Comparison of ENCODE assay signal across 31 mouse cellular contexts in genomic region chr9:123999784-124000183, GRCm38 (mm10). TPM values are rescaled to one million over a fixed set of nuclear protein-coding genes. Genes with fewer than 3 reads are reported as not detected.
DNase-seq lines count a peak whose midpoint lies in the region; ATAC-seq and TF ChIP-seq lines count a peak whose summit lies in the region.
"Had no signal": no experiment of that assay in that cellular context is flagged by ENCODE, and none has a peak within 500 bp of the region (broad histone marks: within the 10 kb centered on the region; RNA-seq: fewer than 3 reads in every experiment).

No protein-coding gene starts in this region.

- no peak overlapping the region for H3K4me3 ChIP-seq in bone marrow macrophage, adult 2 months (ENCODE audit: insufficient read depth, low read length)
- no peak overlapping the region for H3K4me3 ChIP-seq in intestine, embryonic 16.5 days (ENCODE audit: low read length)
- H3K4me3 ChIP-seq in macrophage (ENCODE audit: inconsistent target) = no peak overlapping the region
- H3K4me3 ChIP-seq: embryonic facial prominence, embryonic 10.5 days; embryonic facial prominence, embryonic 12.5 days; forebrain, embryonic 13.5 days; forebrain, embryonic 15.5 days had no signal

- H3K9me3 ChIP-seq in intestine, embryonic 16.5 days (ENCODE audit: control insufficient read depth, low read length) = no peaks in the 10 kb centered on the region
- H3K9me3 ChIP-seq: embryonic facial prominence, embryonic 10.5 days; embryonic facial prominence, embryonic 12.5 days; forebrain, embryonic 13.5 days; forebrain, embryonic 15.5 days; G1E had no signal

- no peaks in the 10 kb centered on the region for H3K79me2 ChIP-seq in macrophage (ENCODE audit: inconsistent target)

- no peaks in the 10 kb centered on the region for H3K36me3 ChIP-seq in intestine, embryonic 16.5 days (ENCODE audit: control insufficient read depth, insufficient read depth, low read length)
- H3K36me3 ChIP-seq in macrophage (ENCODE audit: inconsistent target) = no peaks in the 10 kb centered on the region
- H3K36me3 ChIP-seq: embryonic facial prominence, embryonic 10.5 days; embryonic facial prominence, embryonic 12.5 days; forebrain, embryonic 15.5 days; G1E had no signal

- H3K4me2 ChIP-seq in intestine, embryonic 16.5 days (ENCODE audit: low read depth, low read length) = no peak overlapping the region
- H3K4me2 ChIP-seq: embryonic facial prominence, embryonic 12.5 days; forebrain, embryonic 13.5 days; forebrain, embryonic 15.5 days had no signal

- no peaks in the 10 kb centered on the region for H3K27me3 ChIP-seq in intestine, embryonic 16.5 days (replicated peaks; ENCODE audit: control insufficient read depth, insufficient read depth, low read length)
- H3K27me3 ChIP-seq: CH12.LX; embryonic facial prominence, embryonic 12.5 days; forebrain, embryonic 13.5 days; forebrain, embryonic 15.5 days; Patski had no signal

- peaks cover 7% of the 10 kb centered on the region for H3K4me1 ChIP-seq in bone marrow macrophage, adult 2 months (ENCODE audit: control insufficient read depth, insufficient read depth, low read length)
- H3K4me1 ChIP-seq in intestine, embryonic 16.5 days (ENCODE audit: control insufficient read depth, insufficient read depth, low read length) = no peaks in the 10 kb centered on the region
- H3K4me1 ChIP-seq: embryonic facial prominence, embryonic 10.5 days; embryonic facial prominence, embryonic 12.5 days; forebrain, embryonic 13.5 days; forebrain, embryonic 15.5 days had no signal

- peak overlapping the region; percentile 81 for H3K27ac ChIP-seq in bone marrow macrophage, adult 2 months (ENCODE audit: insufficient read depth, low read depth, low read length)
- no peak overlapping the region for H3K27ac ChIP-seq in intestine, embryonic 16.5 days (ENCODE audit: low read length)
- H3K27ac ChIP-seq in macrophage = peak overlapping the region; percentile 83
- H3K27ac ChIP-seq: embryonic facial prominence, embryonic 10.5 days; embryonic facial prominence, embryonic 12.5 days; forebrain, embryonic 13.5 days; forebrain, embryonic 15.5 days had no signal

- H3K9ac ChIP-seq in intestine, embryonic 16.5 days (ENCODE audit: low read depth, low read length) = no peak overlapping the region
- H3K9ac ChIP-seq: embryonic facial prominence, embryonic 12.5 days; forebrain, embryonic 13.5 days; forebrain, embryonic 15.5 days; forebrain, postnatal 0 days had no signal

- ATAC-seq in intestine, embryonic 16.5 days = peak; percentile 95
- ATAC-seq: activated CD4-positive, CD25-positive, alpha-beta regulatory T cell, adult 4 months; CD4-positive, CD25-positive, alpha-beta regulatory T cell, adult 4 months; forebrain, embryonic 13.5 days; forebrain, embryonic 15.5 days; forebrain, postnatal 0 days; Patski had no signal

- TF ChIP-seq POLR2A in bone marrow macrophage, adult 2 months (IDR thresholded peaks at IDR 0.05; ENCODE audit: borderline replicate concordance, low read depth, low read length) = no peak

- whole genome bisulfite sequencing in intestine, embryonic 16.5 days = 66% methylated on average over 2 of the region's 2 CpGs
- 41% methylated on average over 2 of the region's 2 CpGs for WGBS in macrophage (ENCODE audit: missing documents)

- peak; percentile 54 for DNase-seq in 416B (ENCODE audit: low read depth)
- no peak for DNase-seq in adrenal gland, postnatal 10 days
- DNase-seq in embryo, embryonic 11 days = no peak
- DNase-seq in spleen, postnatal 4 days (ENCODE audit: low spot score in 2 of 2) = no peak
- no peak for DNase-seq in cerebellum, adult 18-20 months
- DNase-seq: adrenal gland, adult 8-10 months; adrenal gland, postnatal 25 days; B cell, adult 2 months; cerebellum, adult 11-12 months; cerebellum, adult 8-10 months; cerebellum, adult 9-11 months; cerebellum, postnatal 14 days; cerebellum, postnatal 36 days; forebrain, postnatal 0 days had no signal

- no peak for TF ChIP-seq CTCF in bone marrow macrophage, adult 2 months (IDR thresholded peaks at IDR 0.05; ENCODE audit: low read depth, low read length)

RNA-seq across cellular contexts. Expression of gene Ccr1l1, which starts 21.6 kb away (rescaled TPM):
- 1.3 TPM in 1 of 2 replicates, not detected in the other for polyA plus RNA-seq in bone marrow macrophage, adult 2 months (2012; ENCODE audit: insufficient read depth, insufficient read length, missing spikeins)
- polyA plus RNA-seq in intestine, embryonic 16.5 days (2015; fragmentation: Nextera tagmentation; extraction: Ambion mirVana) = not detected in 2 replicates
- 1 to 10 TPM in 20 of 26 experiments, under 1 TPM in 2, not detected in 4; 0.77 to 3.9 (median 1.5) TPM for total RNA-seq in macrophage (2018; cell fraction: chromatin; rRNA removed)
- total RNA-seq in macrophage (2018; cell fraction: cytosol; rRNA removed) = 1 to 10 TPM in 4 of 26 experiments, under 1 TPM in 22; 0.24 to 1.5 (median 0.67) TPM
- total RNA-seq in macrophage (2018; cell fraction: nucleus; rRNA removed) = 1 to 10 TPM in 23 of 26 experiments, under 1 TPM in 3; 0.79 to 4.5 (median 2.0) TPM
- polyA plus RNA-seq in macrophage (2018) = 0.27 to 1.4 TPM (median 1.0 TPM) in 3 replicates
- total RNA-seq in adrenal gland, postnatal 10 days (2021) = not detected
- total RNA-seq: adrenal gland, adult 18-20 months; adrenal gland, adult 8-10 months; adrenal gland, postnatal 25 days; adrenal gland, postnatal 4 days; common myeloid progenitor, adult 5-6 weeks; forebrain, postnatal 0 days had no signal
- polyA plus RNA-seq: activated CD4-positive, CD25-positive, alpha-beta regulatory T cell, adult 4 months; CD4-positive, CD25-positive, alpha-beta regulatory T cell, adult 4 months; embryonic facial prominence, embryonic 10.5 days; embryonic facial prominence, embryonic 12.5 days; embryonic facial prominence, embryonic 14.5 days; forebrain, embryonic 11.5 days; forebrain, embryonic 13.5 days; forebrain, embryonic 15.5 days; forebrain, postnatal 0 days; G1E; Patski had no signal

RNA-seq across cellular contexts. Expression of gene Ccr3, which starts 22.0 kb away (rescaled TPM):
- 4.6 and 4.9 TPM in 2 replicates for polyA plus RNA-seq in bone marrow macrophage, adult 2 months (2012; ENCODE audit: insufficient read depth, insufficient read length, missing spikeins)
- polyA plus RNA-seq in intestine, embryonic 16.5 days (2015; fragmentation: Nextera tagmentation; extraction: Ambion mirVana) = 0.13 and 0.15 TPM in 2 replicates
- 10 to 100 TPM in 2 of 26 experiments, 1 to 10 TPM in 18, under 1 TPM in 6; 0.50 to 23.6 (median 2.3) TPM for total RNA-seq in macrophage (2018; cell fraction: chromatin; rRNA removed)
- total RNA-seq in macrophage (2018; cell fraction: cytosol; rRNA removed) = 10 to 100 TPM in 4 of 26 experiments, 1 to 10 TPM in 20, under 1 TPM in 2; 0.97 to 19.4 (median 2.7) TPM
- 10 to 100 TPM in 6 of 26 experiments, 1 to 10 TPM in 19, under 1 TPM in 1; 0.72 to 17.5 (median 4.5) TPM for total RNA-seq in macrophage (2018; cell fraction: nucleus; rRNA removed)
- polyA plus RNA-seq in macrophage (2018) = 4.1 to 30.2 TPM (median 6.8 TPM) in 3 replicates
- total RNA-seq in adrenal gland, postnatal 10 days (2021) = under 1 TPM; 0.33 to 0.42 TPM
- total RNA-seq: adrenal gland, adult 18-20 months; adrenal gland, adult 8-10 months; adrenal gland, postnatal 25 days; common myeloid progenitor, adult 5-6 weeks had no signal
- polyA plus RNA-seq: embryonic facial prominence, embryonic 10.5 days; embryonic facial prominence, embryonic 12.5 days; forebrain, embryonic 11.5 days; forebrain, embryonic 13.5 days; forebrain, embryonic 15.5 days; forebrain, postnatal 0 days; G1E; Patski had no signal

RNA-seq across cellular contexts. Expression of gene Ccr1, which starts 31.3 kb away (rescaled TPM):
- polyA plus RNA-seq in bone marrow macrophage, adult 2 months (2012; ENCODE audit: insufficient read depth, insufficient read length, missing spikeins) = 6.0 and 6.5 TPM in 2 replicates
- polyA plus RNA-seq in intestine, embryonic 16.5 days (2015; fragmentation: Nextera tagmentation; extraction: Ambion mirVana) = 3.7 and 4.0 TPM in 2 replicates
- 100 to 1,000 TPM in 1 of 26 experiments, 10 to 100 TPM in 15, 1 to 10 TPM in 10; 3.2 to 114 (median 15.1) TPM for total RNA-seq in macrophage (2018; cell fraction: chromatin; rRNA removed)
- 100 to 1,000 TPM in 2 of 26 experiments, 10 to 100 TPM in 24; 12.2 to 163 (median 31.0) TPM for total RNA-seq in macrophage (2018; cell fraction: cytosol; rRNA removed)
- 100 to 1,000 TPM in 5 of 26 experiments, 10 to 100 TPM in 21; 15.0 to 152 (median 47.8) TPM for total RNA-seq in macrophage (2018; cell fraction: nucleus; rRNA removed)
- 22.8 to 148 TPM (median 64.7 TPM) in 3 replicates for polyA plus RNA-seq in macrophage (2018)
- total RNA-seq in adrenal gland, postnatal 10 days (2021) = 1 to 10 TPM; 1.6 to 1.8 TPM
- polyA plus RNA-seq: Patski had no signal
